Mouse (Mus musculus): ENCODE results near the gene Eya4. TPM values are rescaled to one million over a fixed set of nuclear protein-coding genes. Genes with fewer than 3 reads are reported as not detected.

Eya4 gene
- polyA plus RNA-seq, 1 experiment from 2014 or later: 1.3 TPM

- 76% methylated on average over 1 of the region's 1 CpGs for WGBS
- Histone ChIP-seq H3K4me1 (ENCODE audit: control insufficient read depth, insufficient read depth, low read length) (no peaks in the 10 kb centered on the region), H3K27ac (ENCODE audit: low read length) (no peak overlapping the region), H3K4me2 (ENCODE audit: low read depth, low read length) (no peak overlapping the region), H3K9me3 (replicated peaks; ENCODE audit: control insufficient read depth, low read length) (no peaks in the 10 kb centered on the region), H3K27me3 (ENCODE audit: control insufficient read depth, insufficient read depth, low read length) (no peaks in the 10 kb centered on the region), H3K9ac (ENCODE audit: low read length) (no peak overlapping the region), H3K4me3 (replicated peaks; ENCODE audit: low read length) (no peak overlapping the region), H3K36me3 (ENCODE audit: control insufficient read depth, insufficient read depth, low read length) (no peaks in the 10 kb centered on the region)
- no peak for ATAC-seq (ENCODE audit: insufficient read depth, low FRiP score)
These were observed 260.3 kb downstream of the Eya4 start for GRCm38 (mm10) chr10:23090323-23090722.

- no peak for ATAC-seq (ENCODE audit: insufficient read depth, low FRiP score)
- H3K27ac ChIP-seq (ENCODE audit: low read length): no peak overlapping the region
These were observed 261.3 kb downstream of the Eya4 start for GRCm38 (mm10) chr10:23089271-23089670.

GRCm38 (mm10) chr10:23088764-23089163 lies 261.8 kb downstream of the Eya4 start:
- no peak overlapping the region for H3K4me2 ChIP-seq (ENCODE audit: low read depth, low read length)
- no peak overlapping the region for H3K9ac ChIP-seq (ENCODE audit: low read length)
- H3K4me3 ChIP-seq (replicated peaks; ENCODE audit: low read length): no peak overlapping the region
- no peak for ATAC-seq (ENCODE audit: insufficient read depth, low FRiP score)
- H3K9me3 ChIP-seq (replicated peaks; ENCODE audit: control insufficient read depth, low read length): no peaks in the 10 kb centered on the region
- no peaks in the 10 kb centered on the region for H3K4me1 ChIP-seq (ENCODE audit: control insufficient read depth, insufficient read depth, low read length)
- no peak overlapping the region for H3K27ac ChIP-seq (ENCODE audit: low read length)
- H3K36me3 ChIP-seq (ENCODE audit: control insufficient read depth, insufficient read depth, low read length): no peaks in the 10 kb centered on the region
- H3K27me3 ChIP-seq (ENCODE audit: control insufficient read depth, insufficient read depth, low read length): no peaks in the 10 kb centered on the region
- 29% methylated on average over 3 of the region's 3 CpGs for WGBS

More at GRCm38 (mm10) chr10:23089271-23089670, 261.3 kb downstream of the Eya4 start:
- WGBS: 84% methylated on average over 6 of the region's 6 CpGs
- no peaks in the 10 kb centered on the region for H3K36me3 ChIP-seq (ENCODE audit: control insufficient read depth, insufficient read depth, low read length)
- H3K9ac ChIP-seq (ENCODE audit: low read length): no peak overlapping the region
- H3K27me3 ChIP-seq (ENCODE audit: control insufficient read depth, insufficient read depth, low read length): no peaks in the 10 kb centered on the region
- H3K9me3 ChIP-seq (replicated peaks; ENCODE audit: control insufficient read depth, low read length): no peaks in the 10 kb centered on the region
- H3K4me1 ChIP-seq (ENCODE audit: control insufficient read depth, insufficient read depth, low read length): no peaks in the 10 kb centered on the region
- no peak overlapping the region for H3K4me2 ChIP-seq (ENCODE audit: low read depth, low read length)
- H3K4me3 ChIP-seq (replicated peaks; ENCODE audit: low read length): no peak overlapping the region

- H3K27me3 ChIP-seq (ENCODE audit: control insufficient read depth, insufficient read depth, low read length): no peaks in the 10 kb centered on the region
- 62% methylated on average over 21 of the region's 21 CpGs for WGBS
- H3K36me3 ChIP-seq (ENCODE audit: control insufficient read depth, insufficient read depth, low read length): no peaks in the 10 kb centered on the region
- ATAC-seq (ENCODE audit: insufficient read depth, low FRiP score): no peak
- no peak overlapping the region for H3K9ac ChIP-seq (ENCODE audit: low read length)
- H3K9me3 ChIP-seq (replicated peaks; ENCODE audit: control insufficient read depth, low read length): no peaks in the 10 kb centered on the region
- no peak overlapping the region for H3K27ac ChIP-seq (ENCODE audit: low read length)
- no peak overlapping the region for H3K4me3 ChIP-seq (replicated peaks; ENCODE audit: low read length)
- no peaks in the 10 kb centered on the region for H3K4me1 ChIP-seq (ENCODE audit: control insufficient read depth, insufficient read depth, low read length)
- no peak overlapping the region; the same call in 1 of the 2 replicates for H3K4me2 ChIP-seq (ENCODE audit: low read depth, low read length)
These were observed 264.0 kb downstream of the Eya4 start for GRCm38 (mm10) chr10:23086352-23087215.

GRCm38 (mm10) chr10:23081548-23081828 lies 269.1 kb downstream of the Eya4 start:
- Histone ChIP-seq H3K9me3 (replicated peaks; ENCODE audit: control insufficient read depth, low read length) (no peaks in the 10 kb centered on the region), H3K27ac (ENCODE audit: low read length) (no peak overlapping the region), H3K4me2 (ENCODE audit: low read depth, low read length) (no peak overlapping the region), H3K4me1 (ENCODE audit: control insufficient read depth, insufficient read depth, low read length) (0 out of 2 replicates have a peak, but pooled peaks cover 4% of the 10 kb centered on the region), H3K4me3 (replicated peaks; ENCODE audit: low read length) (no peak overlapping the region), H3K36me3 (ENCODE audit: control insufficient read depth, insufficient read depth, low read length) (no peaks in the 10 kb centered on the region), H3K27me3 (ENCODE audit: control insufficient read depth, insufficient read depth, low read length) (no peaks in the 10 kb centered on the region), H3K9ac (ENCODE audit: low read length) (no peak overlapping the region)
- 23% methylated on average over 4 of the region's 4 CpGs for WGBS
- 0 out of 2 replicates have a peak, but pooled peaks have one; percentile 21 for ATAC-seq (ENCODE audit: insufficient read depth, low FRiP score)

- H3K4me3 ChIP-seq (replicated peaks; ENCODE audit: low read length): no peak overlapping the region
- 32% methylated on average over 24 of the region's 24 CpGs for WGBS
- no peaks in the 10 kb centered on the region for H3K9me3 ChIP-seq (replicated peaks; ENCODE audit: control insufficient read depth, low read length)
- H3K27ac ChIP-seq (ENCODE audit: low read length): peak overlapping the region; percentile 60; the same call in 1 of the 2 replicates
- 0 out of 2 replicates have a peak, but pooled peaks cover 4% of the 10 kb centered on the region for H3K4me1 ChIP-seq (ENCODE audit: control insufficient read depth, insufficient read depth, low read length)
- H3K9ac ChIP-seq (ENCODE audit: low read length): no peak overlapping the region
- H3K27me3 ChIP-seq (ENCODE audit: control insufficient read depth, insufficient read depth, low read length): no peaks in the 10 kb centered on the region
- H3K36me3 ChIP-seq (ENCODE audit: control insufficient read depth, insufficient read depth, low read length): no peaks in the 10 kb centered on the region
- ATAC-seq (ENCODE audit: insufficient read depth, low FRiP score): peak; percentile 50; the same call in 1 of the 2 replicates
- peak overlapping the region; percentile 42; the same call in 1 of the 2 replicates for H3K4me2 ChIP-seq (ENCODE audit: low read depth, low read length)
These were observed 269.6 kb downstream of the Eya4 start for GRCm38 (mm10) chr10:23080749-23081547.

- H3K4me3 ChIP-seq (replicated peaks; ENCODE audit: low read length): peak overlapping the region; percentile 28
These were observed 273.7 kb downstream of the Eya4 start for GRCm38 (mm10) chr10:23076691-23077385.

GRCm38 (mm10) chr10:23073431-23073830 lies 277.2 kb downstream of the Eya4 start:
- H3K27ac ChIP-seq (ENCODE audit: low read length): no peak overlapping the region
- H3K27me3 ChIP-seq (ENCODE audit: control insufficient read depth, insufficient read depth, low read length): no peaks in the 10 kb centered on the region
- WGBS: 70% methylated on average over 2 of the region's 2 CpGs
- no peak overlapping the region for H3K4me3 ChIP-seq (replicated peaks; ENCODE audit: low read length)
- no peak overlapping the region for H3K4me2 ChIP-seq (ENCODE audit: low read depth, low read length)
- no peak for ATAC-seq (ENCODE audit: insufficient read depth, low FRiP score)
- H3K36me3 ChIP-seq (ENCODE audit: control insufficient read depth, insufficient read depth, low read length): no peaks in the 10 kb centered on the region
- 0 out of 2 replicates have a peak, but pooled peaks cover 4% of the 10 kb centered on the region for H3K4me1 ChIP-seq (ENCODE audit: control insufficient read depth, insufficient read depth, low read length)
- no peak overlapping the region for H3K9ac ChIP-seq (ENCODE audit: low read length)
- no peaks in the 10 kb centered on the region for H3K9me3 ChIP-seq (replicated peaks; ENCODE audit: control insufficient read depth, low read length)

More at GRCm38 (mm10) chr10:23076691-23077385, 273.7 kb downstream of the Eya4 start:
- H3K36me3 ChIP-seq (ENCODE audit: control insufficient read depth, insufficient read depth, low read length): no peaks in the 10 kb centered on the region
- peak overlapping the region; percentile 17 for H3K9ac ChIP-seq (ENCODE audit: low read length)
- peak overlapping the region; percentile 43 for H3K4me2 ChIP-seq (ENCODE audit: low read depth, low read length)
- peak overlapping the region; percentile 77 for H3K27ac ChIP-seq (ENCODE audit: low read length)
- no peaks in the 10 kb centered on the region for H3K27me3 ChIP-seq (ENCODE audit: control insufficient read depth, insufficient read depth, low read length)
- WGBS: 40% methylated on average over 21 of the region's 21 CpGs
- H3K9me3 ChIP-seq (replicated peaks; ENCODE audit: control insufficient read depth, low read length): no peaks in the 10 kb centered on the region
- 0 out of 2 replicates have a peak, but pooled peaks cover 4% of the 10 kb centered on the region for H3K4me1 ChIP-seq (ENCODE audit: control insufficient read depth, insufficient read depth, low read length)
- ATAC-seq (ENCODE audit: insufficient read depth, low FRiP score): peak; percentile 62; the same call in 1 of the 2 replicates
